ENCODE assay signal across 28 mouse cellular contexts in genomic region chr17:78331438-78331837, GRCm38 (mm10).
DNase-seq lines count a peak whose midpoint lies in the region; ATAC-seq and TF ChIP-seq lines count a peak whose summit lies in the region.
"Had no signal": no experiment of that assay in that cellular context is flagged by ENCODE, and none has a peak within 500 bp of the region (broad histone marks: within the 10 kb centered on the region; RNA-seq: fewer than 3 reads in every experiment).

No protein-coding gene starts in this region.

- H3K36me3 ChIP-seq in liver, embryonic 13.5 days: no peaks in the 10 kb centered on the region
- H3K36me3 ChIP-seq in liver, postnatal 0 days (replicated peaks; ENCODE audit: insufficient read depth, low read length): no peaks in the 10 kb centered on the region
- H3K36me3 ChIP-seq in MEL (ENCODE audit: control insufficient read depth in 1 of 2, insufficient read depth in 2 of 2, low read length in 2 of 2): peaks cover 0 to 16% of the 10 kb centered on the region in 2 experiments; a peak in 2 of 4 replicates
- H3K36me3 ChIP-seq in stomach, postnatal 0 days (ENCODE audit: control insufficient read depth, insufficient read depth, low read length): no peaks in the 10 kb centered on the region
- H3K36me3 ChIP-seq: forebrain, embryonic 15.5 days had no signal

- H3K27ac ChIP-seq in liver, embryonic 13.5 days: 0 out of 2 replicates have a peak overlapping the region, but pooled peaks have one; percentile 5
- H3K27ac ChIP-seq in liver, postnatal 0 days (ENCODE audit: low read depth): no peak overlapping the region
- no peak overlapping the region for H3K27ac ChIP-seq in MEL (ENCODE audit: control insufficient read depth, low read depth, low read length)
- H3K27ac ChIP-seq in stomach, postnatal 0 days (replicated peaks): no peak overlapping the region
- H3K27ac ChIP-seq: embryonic facial prominence, embryonic 13.5 days; embryonic facial prominence, embryonic 15.5 days; forebrain, embryonic 10.5 days; forebrain, embryonic 13.5 days; forebrain, embryonic 15.5 days had no signal

- no peak for TF ChIP-seq EP300 in liver, postnatal 0 days (IDR thresholded peaks at IDR 0.05; ENCODE audit: low read depth)
- TF ChIP-seq EP300 in MEL (IDR thresholded peaks at IDR 0.05; ENCODE audit: low read depth in 1 of 2, low read length in 2 of 2): no peak
- TF ChIP-seq EP300 in stomach, postnatal 0 days (optimal IDR thresholded peaks at IDR 0.05): no peak

- no peaks in the 10 kb centered on the region for H3K27me3 ChIP-seq in liver, embryonic 13.5 days
- no peaks in the 10 kb centered on the region for H3K27me3 ChIP-seq in liver, postnatal 0 days (ENCODE audit: insufficient read depth, low read length)
- H3K27me3 ChIP-seq in MEL (ENCODE audit: control insufficient read depth in 1 of 2, insufficient read depth in 2 of 2, low read length in 2 of 2): no peaks in the 10 kb centered on the region
- H3K27me3 ChIP-seq in stomach, postnatal 0 days (ENCODE audit: control insufficient read depth, insufficient read depth, low read length): no peaks in the 10 kb centered on the region
- H3K27me3 ChIP-seq: CH12.LX; embryonic facial prominence, embryonic 13.5 days; embryonic facial prominence, embryonic 15.5 days; forebrain, embryonic 13.5 days; forebrain, embryonic 15.5 days had no signal

- H3K9ac ChIP-seq in liver, embryonic 13.5 days: no peak overlapping the region
- no peak overlapping the region for H3K9ac ChIP-seq in liver, postnatal 0 days (replicated peaks)
- H3K9ac ChIP-seq in MEL (ENCODE audit: control insufficient read depth, low read depth, low read length, poor library complexity, severe bottlenecking): peak overlapping the region; percentile 45
- no peak overlapping the region for H3K9ac ChIP-seq in stomach, postnatal 0 days (ENCODE audit: low read length)
- H3K9ac ChIP-seq: embryonic facial prominence, embryonic 13.5 days; embryonic facial prominence, embryonic 15.5 days; forebrain, embryonic 13.5 days; forebrain, embryonic 15.5 days; forebrain, postnatal 0 days had no signal

- H3K4me1 ChIP-seq in liver, embryonic 13.5 days (replicated peaks): peaks cover 44% of the 10 kb centered on the region
- H3K4me1 ChIP-seq in liver, postnatal 0 days (ENCODE audit: insufficient read depth): peaks cover 2% of the 10 kb centered on the region; the same call in 1 of the 2 replicates
- peaks cover 7 to 20% of the 10 kb centered on the region in 2 experiments; a peak in 3 of 4 replicates for H3K4me1 ChIP-seq in MEL (ENCODE audit: control insufficient read depth in 1 of 2, insufficient read depth in 2 of 2, low read length in 2 of 2)
- no peaks in the 10 kb centered on the region for H3K4me1 ChIP-seq in stomach, postnatal 0 days (replicated peaks; ENCODE audit: control insufficient read depth, insufficient read depth)
- H3K4me1 ChIP-seq: embryonic facial prominence, embryonic 15.5 days; forebrain, embryonic 10.5 days; forebrain, embryonic 13.5 days; forebrain, embryonic 15.5 days had no signal

- H3K4me2 ChIP-seq in liver, embryonic 13.5 days: no peak overlapping the region
- H3K4me2 ChIP-seq in liver, postnatal 0 days (ENCODE audit: low read depth, low read length): no peak overlapping the region
- H3K4me2 ChIP-seq in stomach, postnatal 0 days (replicated peaks; ENCODE audit: low read depth): no peak overlapping the region
- H3K4me2 ChIP-seq: embryonic facial prominence, embryonic 13.5 days; embryonic facial prominence, embryonic 15.5 days; forebrain, embryonic 13.5 days; forebrain, embryonic 15.5 days had no signal

- no peaks in the 10 kb centered on the region for H3K79me2 ChIP-seq in MEL (ENCODE audit: control insufficient read depth, insufficient read depth, low read length, poor library complexity)

- no peak for TF ChIP-seq POLR2A in MEL (IDR thresholded peaks at IDR 0.05; ENCODE audit: control insufficient read depth in 1 of 2, insufficient read depth in 1 of 2, low read depth in 1 of 2, low read length in 2 of 2, poor library complexity in 1 of 2)

- H3K4me3 ChIP-seq in liver, embryonic 13.5 days (replicated peaks): no peak overlapping the region
- no peak overlapping the region for H3K4me3 ChIP-seq in liver, postnatal 0 days (ENCODE audit: low read depth, low read length)
- H3K4me3 ChIP-seq in MEL (ENCODE audit: control insufficient read depth in 1 of 2, insufficient read depth in 1 of 2, low read depth in 2 of 2, low read length in 2 of 2): peak overlapping the region; percentile 50 to 62
- H3K4me3 ChIP-seq in stomach, postnatal 0 days (ENCODE audit: low read depth, low read length): no peak overlapping the region
- H3K4me3 ChIP-seq: embryonic facial prominence, embryonic 13.5 days; embryonic facial prominence, embryonic 15.5 days; erythroblast, embryonic 14.5 days; forebrain, embryonic 10.5 days; forebrain, embryonic 13.5 days; forebrain, embryonic 15.5 days had no signal

- ATAC-seq in liver, embryonic 13.5 days (ENCODE audit: low read depth): no peak
- no peak for ATAC-seq in liver, postnatal 0 days
- ATAC-seq in stomach, postnatal 0 days (ENCODE audit: low FRiP score, low TSS enrichment): peak; percentile 45; the same call in 1 of the 2 replicates
- ATAC-seq: activated CD4-positive, CD25-positive, alpha-beta regulatory T cell, adult 4 months; CD4-positive, CD25-positive, alpha-beta regulatory T cell, adult 4 months; forebrain, embryonic 13.5 days; forebrain, embryonic 15.5 days; forebrain, postnatal 0 days had no signal

- TF ChIP-seq RAD21 in MEL (IDR thresholded peaks at IDR 0.05; ENCODE audit: low read depth, low read length): no peak

- H3K9me3 ChIP-seq in liver, embryonic 13.5 days (replicated peaks): no peaks in the 10 kb centered on the region
- no peaks in the 10 kb centered on the region for H3K9me3 ChIP-seq in liver, postnatal 0 days (ENCODE audit: low read length)
- no peaks in the 10 kb centered on the region for H3K9me3 ChIP-seq in MEL (replicated peaks; ENCODE audit: insufficient read depth, low read length)
- no peaks in the 10 kb centered on the region for H3K9me3 ChIP-seq in stomach, postnatal 0 days (ENCODE audit: control insufficient read depth, low read length)
- H3K9me3 ChIP-seq: embryonic facial prominence, embryonic 13.5 days; embryonic facial prominence, embryonic 15.5 days; forebrain, embryonic 10.5 days; forebrain, embryonic 13.5 days; forebrain, embryonic 15.5 days; G1E had no signal

- WGBS in liver, embryonic 13.5 days (ENCODE audit: insufficient replicate concordance): 45% methylated on average over 8 of the region's 8 CpGs
- WGBS in liver, postnatal 0 days (ENCODE audit: insufficient replicate concordance): 68% methylated on average over 8 of the region's 8 CpGs
- WGBS in stomach, postnatal 0 days: 54% methylated on average over 8 of the region's 8 CpGs

- peak; percentile 67 for DNase-seq in heart, adult 11 months
- no peak for DNase-seq in heart, adult 8-10 months (ENCODE audit: low spot score)
- no peak for DNase-seq in liver, embryonic 13.5 days
- DNase-seq in liver, postnatal 0 days: no peak
- DNase-seq in MEL (ENCODE audit: low read depth, low spot score): peak; percentile 55
- DNase-seq in stomach, postnatal 0 days (ENCODE audit: low spot score): no peak
- no peak for DNase-seq in frontal cortex, postnatal 14 days (ENCODE audit: low spot score in 2 of 2)
- DNase-seq: adrenal gland, adult 8-10 months; adrenal gland, postnatal 14 days; adrenal gland, postnatal 36 days; B cell, adult 2 months; cerebellum, adult 11-12 months; cerebellum, adult 2 months; cerebellum, adult 9-10 months; cerebellum, postnatal 10 days; cerebellum, postnatal 36 days; embryo, embryonic 11 days; forebrain, postnatal 0 days had no signal

- no peak for TF ChIP-seq CTCF in liver, postnatal 0 days (IDR thresholded peaks at IDR 0.05; ENCODE audit: low read depth)
- no peak for TF ChIP-seq CTCF in MEL (IDR thresholded peaks at IDR 0.05 in 2 of 3, conservative IDR thresholded peaks at IDR 0.05 in 1 of 3; ENCODE audit: control insufficient read depth in 1 of 3, insufficient read depth in 1 of 3, low read depth in 2 of 3, low read length in 3 of 3, poor library complexity in 1 of 3, severe bottlenecking in 1 of 3)
- no peak for TF ChIP-seq CTCF in stomach, postnatal 0 days (IDR thresholded peaks at IDR 0.05; ENCODE audit: low read depth)

TF ChIP-seq in MEL, 35 proteins besides CTCF, POLR2A, EP300 and RAD21:
- TF ChIP-seq MXI1 (IDR thresholded peaks at IDR 0.05; ENCODE audit: low read depth, low read length) (peak; percentile 63), MAX (IDR thresholded peaks at IDR 0.05; ENCODE audit: low read length) (peak; percentile 56), ZNF384 (IDR thresholded peaks at IDR 0.05; ENCODE audit: low read depth, low read length) (peak; percentile 66), MYC (IDR thresholded peaks at IDR 0.05; ENCODE audit: low read depth, low read length) (no peak), ETS1 (IDR thresholded peaks at IDR 0.05; ENCODE audit: low read depth, low read length) (no peak), TAL1 (IDR thresholded peaks at IDR 0.05; ENCODE audit: low read length) (no peak)

Comparison
In these comparisons a context has a peak if more than half of its experiments do, and no peak if none do; other contexts are left out.
1. DNase-seq: peak in heart, adult 11 months (single experiment) and MEL (single experiment); none in heart, adult 8-10 months (single experiment), liver, embryonic 13.5 days (single experiment), liver, postnatal 0 days (single experiment), stomach, postnatal 0 days (single experiment) and frontal cortex, postnatal 14 days (0 of 2).
2. H3K4me3 ChIP-seq: peak in MEL (2 of 2); none in liver, embryonic 13.5 days (single experiment), liver, postnatal 0 days (single experiment) and stomach, postnatal 0 days (single experiment).